Mouse (Mus musculus) thymus, postnatal 36 days (tissue): ENCODE measurements around the gene Olfr1157.

Source experiments
- DNase-seq, 2 experiments: peaks; one replicate each; pipeline ENCODE4 v3.0.0; 2022; ENCODE audit warnings: mixed read lengths in 2 of 2

The Olfr1157 gene

DNA sequence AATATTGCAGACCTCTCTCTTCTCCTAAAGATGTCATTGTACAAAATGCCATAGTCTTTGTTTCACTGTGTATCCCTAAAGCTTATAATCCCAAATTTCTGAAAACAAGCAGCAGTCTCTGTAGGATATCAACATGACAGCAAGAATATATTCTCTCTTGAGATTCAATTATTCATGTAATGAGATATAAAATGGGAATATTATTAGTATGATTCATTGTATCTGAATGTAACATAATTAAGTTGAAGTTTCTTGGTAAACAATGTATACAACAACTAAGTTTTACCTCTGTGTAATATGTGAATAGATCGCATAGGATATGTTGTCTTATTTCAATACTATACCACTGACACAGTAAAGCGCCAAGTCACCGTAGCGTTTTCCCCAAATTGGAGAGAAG is at the start of gene Olfr1157:
Olfr1157 (minus strand) TSS at position 101 of the 400 bp plus-strand sequence.
- no peak for DNase-seq

- DNase-seq, result no peak
Observed at GRCm38 (mm10) chr2:88007515-88008318, 39.6 kb upstream of the Olfr1157 start, which contains the start of gene Olfr1160. Gene Olfr1160 (minus strand): TSS chr2:88008268.

DNA sequence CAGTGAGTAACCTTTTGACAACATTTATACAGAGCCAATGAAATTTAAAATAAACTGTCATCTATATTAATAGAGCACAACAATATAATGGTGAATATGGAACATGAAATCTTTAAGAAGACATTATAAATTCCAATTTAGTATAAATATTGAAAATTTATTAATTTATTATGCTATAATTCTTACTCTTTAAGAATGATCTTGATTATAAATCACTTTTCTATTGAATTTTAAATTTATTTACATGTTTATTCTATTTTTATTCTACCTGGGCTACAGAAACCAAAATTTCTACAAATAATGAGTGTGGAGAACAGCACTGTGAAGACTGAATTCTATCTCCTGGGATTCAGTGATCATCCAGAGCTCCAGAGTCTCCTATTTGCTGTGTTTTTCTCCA is 21.7 kb upstream of the Olfr1157 start, which contains the start of gene Olfr1158:
Olfr1158 (plus strand) TSS at position 301 of the 400 bp plus-strand sequence.
- DNase-seq, result no peak

DNA sequence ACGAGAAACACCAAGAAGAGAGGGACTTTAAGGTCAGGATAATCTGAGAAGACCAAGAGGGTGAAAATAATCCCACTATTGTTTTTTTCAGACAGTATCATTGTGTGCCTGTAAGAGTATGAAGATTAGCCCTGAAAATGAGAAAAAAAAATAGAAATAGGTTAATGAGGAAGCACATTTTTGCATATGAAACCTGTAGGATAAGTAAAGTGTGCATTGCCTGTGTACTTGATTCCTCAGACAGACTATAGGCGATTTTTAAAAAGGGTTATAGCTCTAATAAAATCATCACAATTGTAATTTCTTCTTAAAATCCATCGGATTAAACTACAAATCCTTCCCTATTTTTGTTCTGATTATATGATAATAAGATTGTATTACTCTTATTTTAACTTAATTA is 6.5 kb upstream of the Olfr1157 start, which contains the start of gene Olfr74:
Olfr74 (minus strand) TSS at position 101 of the 400 bp plus-strand sequence.
- no peak for DNase-seq

DNA sequence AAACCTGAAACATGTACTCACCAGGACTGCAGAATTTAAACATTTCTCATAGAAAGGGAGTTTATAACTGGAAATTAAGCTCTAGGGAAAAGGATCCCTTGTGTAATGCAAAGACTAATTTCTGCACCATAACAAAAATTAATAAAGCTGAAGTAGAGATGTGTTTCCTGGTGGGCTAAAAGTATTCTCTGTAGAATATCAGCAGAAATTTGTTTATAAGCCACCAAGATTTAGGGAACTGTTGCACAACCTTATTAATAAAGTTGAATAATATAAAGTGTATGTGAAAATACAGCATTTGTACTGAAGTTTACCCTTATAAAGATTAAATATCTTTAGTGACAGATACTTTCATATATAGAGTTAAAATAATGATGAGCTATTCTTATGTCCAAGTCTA is 15.1 kb downstream of the Olfr1157 start, which contains the start of gene Olfr1156:
Olfr1156 (minus strand) TSS at position 101 of the 400 bp plus-strand sequence.
- no peak for DNase-seq

DNA sequence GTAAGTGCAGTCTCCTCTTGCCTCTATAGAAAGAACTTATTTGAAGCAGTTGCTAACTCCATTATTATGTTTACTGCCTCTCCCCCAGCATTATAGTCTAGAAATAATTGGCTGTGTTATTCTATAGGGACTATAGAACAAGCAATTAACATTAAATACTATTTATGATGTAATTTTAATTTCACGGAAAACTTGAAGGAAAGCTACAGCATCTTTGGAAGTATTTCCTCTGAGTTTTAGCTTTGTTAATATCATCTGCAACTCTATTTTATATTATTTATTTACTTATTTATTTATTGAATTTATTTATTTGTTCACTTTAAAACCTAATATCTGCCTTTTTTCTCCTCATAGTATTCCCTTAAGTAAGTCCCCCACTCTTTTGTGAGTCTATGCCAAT is 23.1 kb downstream of the Olfr1157 start, which contains the start of gene Olfr1155:
Olfr1155 (minus strand) TSS at position 101 of the 400 bp plus-strand sequence.
- DNase-seq, result no peak
